ENCODE assay signal across 8 mouse cellular contexts in genomic region chr17:8508305-8509141, GRCm38 (mm10). TPM values are rescaled to one million over a fixed set of nuclear protein-coding genes. Genes with fewer than 3 reads are reported as not detected.
DNase-seq lines count a peak whose midpoint lies in the region; ATAC-seq and TF ChIP-seq lines count a peak whose summit lies in the region.
"Had no signal": no experiment of that assay in that cellular context is flagged by ENCODE, and none has a peak within 500 bp of the region (broad histone marks: within the 10 kb centered on the region; RNA-seq: fewer than 3 reads in every experiment).

No protein-coding gene starts in this region.

- peak; percentile 69 for DNase-seq in brain, embryonic 18.5 days (ENCODE audit: low read depth, low spot score)
- DNase-seq in embryonic facial prominence, embryonic 11.5 days (ENCODE audit: low spot score): peak; percentile 90
- DNase-seq in heart, adult 2 months: peak; percentile 66 to 74
- DNase-seq in limb, embryonic 10.5 days (ENCODE audit: low spot score): peak; percentile 95
- peak; percentile 51 for DNase-seq in thymus, postnatal 25 days

- TF ChIP-seq EP300 in heart, adult 2 months (IDR thresholded peaks at IDR 0.05; ENCODE audit: insufficient read depth, low read depth, low read length): no peak

- no peaks in the 10 kb centered on the region for H3K27me3 ChIP-seq in embryonic facial prominence, embryonic 11.5 days (ENCODE audit: control insufficient read depth, insufficient read depth, low read length)
- H3K27me3 ChIP-seq in heart, adult 2 months (ENCODE audit: control insufficient read depth, insufficient read depth, low read length): no peaks in the 10 kb centered on the region
- 0 out of 2 replicates have a peak, but pooled peaks cover 2% of the 10 kb centered on the region for H3K27me3 ChIP-seq in intestine, postnatal 0 days (replicated peaks; ENCODE audit: control insufficient read depth, insufficient read depth, low read length)
- H3K27me3 ChIP-seq in limb, embryonic 10.5 days (ENCODE audit: low read depth, poor library complexity, severe bottlenecking): peaks cover 36% of the 10 kb centered on the region
- H3K27me3 ChIP-seq in neural tube, embryonic 12.5 days (replicated peaks): peaks cover 41% of the 10 kb centered on the region

- no peak overlapping the region for H3K4me2 ChIP-seq in embryonic facial prominence, embryonic 11.5 days (ENCODE audit: low read depth, low read length)
- 0 out of 2 replicates have a peak overlapping the region, but pooled peaks have one; percentile 33 for H3K4me2 ChIP-seq in intestine, postnatal 0 days (replicated peaks; ENCODE audit: low read depth)
- H3K4me2 ChIP-seq in neural tube, embryonic 12.5 days (replicated peaks): peak overlapping the region; percentile 49

- H3K4me3 ChIP-seq in embryonic facial prominence, embryonic 11.5 days (ENCODE audit: low read depth, low read length): no peak overlapping the region
- no peak overlapping the region for H3K4me3 ChIP-seq in heart, adult 2 months
- H3K4me3 ChIP-seq in intestine, postnatal 0 days (ENCODE audit: low read depth, low read length): no peak overlapping the region
- peak overlapping the region; percentile 39 for H3K4me3 ChIP-seq in limb, embryonic 10.5 days
- H3K4me3 ChIP-seq in neural tube, embryonic 12.5 days: no peak overlapping the region

- H3K9me3 ChIP-seq in embryonic facial prominence, embryonic 11.5 days (replicated peaks; ENCODE audit: control insufficient read depth, low read length): no peaks in the 10 kb centered on the region
- no peaks in the 10 kb centered on the region for H3K9me3 ChIP-seq in intestine, postnatal 0 days (ENCODE audit: control insufficient read depth)
- H3K9me3 ChIP-seq in limb, embryonic 10.5 days (replicated peaks): no peaks in the 10 kb centered on the region
- H3K9me3 ChIP-seq in neural tube, embryonic 12.5 days: no peaks in the 10 kb centered on the region

- intact Hi-C loops in heart, adult 2 months (cut with DNase I): no loop called here

- peak; percentile 35; the same call in 1 of the 2 replicates for TF ChIP-seq CTCF in heart, adult 2 months (IDR thresholded peaks at IDR 0.05)
- peak; percentile 26 for TF ChIP-seq CTCF in intestine, postnatal 0 days (IDR thresholded peaks at IDR 0.05; ENCODE audit: low read depth)

- no peak for TF ChIP-seq POLR2A in heart, adult 2 months (IDR thresholded peaks at IDR 0.05; ENCODE audit: insufficient read depth, low read depth, low read length)

- H3K79me2 ChIP-seq in heart, adult 2 months (replicated peaks; ENCODE audit: control insufficient read depth, insufficient read depth, low read length): no peaks in the 10 kb centered on the region

- peak overlapping the region; percentile 35 for H3K9ac ChIP-seq in embryonic facial prominence, embryonic 11.5 days (replicated peaks; ENCODE audit: low read length)
- peak overlapping the region; percentile 58; the same call in 1 of the 2 replicates for H3K9ac ChIP-seq in heart, adult 2 months (ENCODE audit: low read depth, low read length)
- no peak overlapping the region for H3K9ac ChIP-seq in intestine, postnatal 0 days (ENCODE audit: low read depth, low read length)
- no peak overlapping the region for H3K9ac ChIP-seq in neural tube, embryonic 12.5 days

- WGBS in embryonic facial prominence, embryonic 11.5 days: 0% methylated on average over 15 of the region's 16 CpGs
- 1% methylated on average over 16 of the region's 16 CpGs for WGBS in heart, adult 2 months
- WGBS in intestine, postnatal 0 days: 2% methylated on average over 16 of the region's 16 CpGs
- under 1% methylated on average over 16 of the region's 16 CpGs for WGBS in limb, embryonic 10.5 days
- WGBS in neural tube, embryonic 12.5 days: 1% methylated on average over 16 of the region's 16 CpGs

- ATAC-seq in embryonic facial prominence, embryonic 11.5 days (replicated peaks; ENCODE audit: insufficient number of reproducible peaks, low FRiP score, low TSS enrichment, low read depth): peak; percentile 86
- peak; percentile 53; the same call in 1 of the 2 replicates for ATAC-seq in intestine, postnatal 0 days
- peak; percentile 82 for ATAC-seq in neural tube, embryonic 12.5 days (ENCODE audit: low FRiP score, low read depth)

- no peaks in the 10 kb centered on the region; the same call in 1 of the 2 replicates for H3K4me1 ChIP-seq in embryonic facial prominence, embryonic 11.5 days (ENCODE audit: control insufficient read depth, insufficient read depth, low read length)
- H3K4me1 ChIP-seq in heart, adult 2 months (ENCODE audit: control insufficient read depth, insufficient read depth, low read length): peaks cover 2% of the 10 kb centered on the region
- no peaks in the 10 kb centered on the region for H3K4me1 ChIP-seq in intestine, postnatal 0 days (replicated peaks; ENCODE audit: control insufficient read depth, insufficient read depth, low read length)
- peaks cover 39% of the 10 kb centered on the region for H3K4me1 ChIP-seq in limb, embryonic 10.5 days
- peaks cover 24% of the 10 kb centered on the region for H3K4me1 ChIP-seq in neural tube, embryonic 12.5 days

- no peaks in the 10 kb centered on the region for H3K36me3 ChIP-seq in embryonic facial prominence, embryonic 11.5 days (replicated peaks; ENCODE audit: control insufficient read depth, insufficient read depth, low read depth, low read length)
- H3K36me3 ChIP-seq in heart, adult 2 months (ENCODE audit: control insufficient read depth, insufficient read depth, low read length): no peaks in the 10 kb centered on the region
- no peaks in the 10 kb centered on the region for H3K36me3 ChIP-seq in intestine, postnatal 0 days (ENCODE audit: control insufficient read depth, insufficient read depth)
- H3K36me3 ChIP-seq in limb, embryonic 10.5 days: no peaks in the 10 kb centered on the region
- H3K36me3 ChIP-seq in neural tube, embryonic 12.5 days: no peaks in the 10 kb centered on the region

- H3K27ac ChIP-seq in embryonic facial prominence, embryonic 11.5 days (replicated peaks; ENCODE audit: low read depth, low read length): no peak overlapping the region
- H3K27ac ChIP-seq in heart, adult 2 months: no peak overlapping the region; the same call in 1 of the 2 replicates
- no peak overlapping the region for H3K27ac ChIP-seq in intestine, postnatal 0 days (ENCODE audit: low read depth, low read length)
- peak overlapping the region; percentile 90 for H3K27ac ChIP-seq in limb, embryonic 10.5 days
- peak overlapping the region; percentile 50; the same call in 1 of the 2 replicates for H3K27ac ChIP-seq in neural tube, embryonic 12.5 days

RNA-seq across cellular contexts. Expression of gene Pde10a, which starts 16.6 kb away (rescaled TPM):
- polyA plus RNA-seq in embryonic facial prominence, embryonic 11.5 days (2014; fragmentation: Nextera tagmentation; extraction: Ambion mirVana): 1.9 and 3.0 TPM in 2 replicates
- total RNA-seq in heart, adult 2 months (2021): 1 to 10 TPM; 1.9 to 2.2 TPM
- 1.4 and 2.3 TPM in 2 replicates for polyA plus RNA-seq in heart, adult 2 months (2012; rRNA removed)
- polyA plus RNA-seq in intestine, postnatal 0 days (2015; fragmentation: Nextera tagmentation; extraction: Ambion mirVana): 0.47 and 0.84 TPM in 2 replicates
- polyA plus RNA-seq in limb, embryonic 10.5 days (2016; fragmentation: Nextera tagmentation; extraction: Ambion mirVana): 1.6 and 1.9 TPM in 2 replicates
- 11.4 and 15.2 TPM in 2 replicates for polyA plus RNA-seq in neural tube, embryonic 12.5 days (2016; fragmentation: Nextera tagmentation; extraction: Ambion mirVana)

RNA-seq across cellular contexts. Expression of gene Gm17087, which starts 58.2 kb away (rescaled TPM):
- not detected in 2 replicates for polyA plus RNA-seq in embryonic facial prominence, embryonic 11.5 days (2014; fragmentation: Nextera tagmentation; extraction: Ambion mirVana)
- total RNA-seq in heart, adult 2 months (2021): not detected
- polyA plus RNA-seq in heart, adult 2 months (2012; rRNA removed): not detected in 2 replicates
- not detected in 2 replicates for polyA plus RNA-seq in intestine, postnatal 0 days (2015; fragmentation: Nextera tagmentation; extraction: Ambion mirVana)
- polyA plus RNA-seq in limb, embryonic 10.5 days (2016; fragmentation: Nextera tagmentation; extraction: Ambion mirVana): not detected in 2 replicates
- polyA plus RNA-seq in neural tube, embryonic 12.5 days (2016; fragmentation: Nextera tagmentation; extraction: Ambion mirVana): not detected in 2 replicates
- total RNA-seq: gastrocnemius, adult 8-10 months had no signal

Comparison
In these comparisons a context has a peak if more than half of its experiments do, and no peak if none do; other contexts are left out.
1. H3K27ac ChIP-seq: peak in limb, embryonic 10.5 days (single experiment) and neural tube, embryonic 12.5 days (single experiment); none in embryonic facial prominence, embryonic 11.5 days (single experiment), heart, adult 2 months (single experiment) and intestine, postnatal 0 days (single experiment).
2. H3K9ac ChIP-seq: peak in embryonic facial prominence, embryonic 11.5 days (single experiment) and heart, adult 2 months (single experiment); none in intestine, postnatal 0 days (single experiment) and neural tube, embryonic 12.5 days (single experiment).
3. Peak in every context shown above with its lines, with median percentiles within 50 percentile points of each other: DNase-seq and ATAC-seq.